Mouse (Mus musculus) activated CD4-positive, CD25-positive, alpha-beta regulatory T cell (primary cell): ENCODE data around the gene Pawr. TPM values are rescaled to one million over a fixed set of nuclear protein-coding genes. Genes with fewer than 3 reads are reported as not detected.

Experiments used
- polyA plus RNA-seq, 2 experiments: library from polyadenylated mRNA; unstranded; fragments of 100-300 nt; shearing (Covaris generic); gene quantifications; one replicate each; pipeline ENCODE4 v1.2.1; 2017

The Pawr gene
- 1 to 10 TPM in 1 of 2 experiments, under 1 TPM in 1; 0.18 to 3.6 TPM for polyA plus RNA-seq

GRCm38 (mm10) chr10:108331784-108332561, at the start of gene Pawr:
TSS of gene Pawr (plus strand) at chr10:108332121.

Other genes with a start within 250 kb of the Pawr start
- gene Ppp1r12a, start 169.9 kb upstream of the Pawr start, polyA plus RNA-seq: 100 to 1,000 TPM in 1 of 2 experiments, 10 to 100 TPM in 1; 71.9 to 125 TPM